Mouse (Mus musculus) hindbrain, postnatal 0 days (tissue): ENCODE results near the gene Trim67. TPM values are rescaled to one million over a fixed set of nuclear protein-coding genes. Genes with fewer than 3 reads are reported as not detected.

Experiments used
- ATAC-seq: fragments of 200-750 bp; cut with Nextera tagmentation; 2 replicates; pipeline ENCODE4 v1.8.0; 2017; ENCODE audit warnings: mild to moderate bottlenecking, moderate TSS enrichment, moderate library complexity
- DNase-seq: peaks from one replicate; pipeline ENCODE4 v3.0.0-alpha.2; 2015; ENCODE audit warnings: low spot score
- H3K27ac ChIP-seq: fragments of 300-500 bp; sonication (generic); 2 replicates; pipeline ENCODE4 v1.5.1; 2014; ENCODE audit warnings: mild to moderate bottlenecking
- H3K27me3 ChIP-seq: fragments of 300-500 bp; sonication (generic); 2 replicates; pipeline ENCODE4 v1.6.1; 2014; ENCODE audit warnings: low read length, mixed read lengths; ENCODE audit not compliant: insufficient read depth
- H3K36me3 ChIP-seq: fragments of 300-500 bp; sonication (generic); 2 replicates; pipeline ENCODE4 v1.6.1; 2014; ENCODE audit warnings: low read length, mixed read lengths; ENCODE audit not compliant: insufficient read depth
- H3K4me1 ChIP-seq: fragments of 300-500 bp; sonication (generic); 2 replicates; pipeline ENCODE4 v1.6.1; 2014; ENCODE audit warnings: antibody characterized with exemption, low read length, mixed read lengths; ENCODE audit not compliant: insufficient read depth
- H3K4me2 ChIP-seq: fragments of 300-500 bp; sonication (generic); 2 replicates; pipeline ENCODE4 v1.6.1; 2014; ENCODE audit warnings: low read depth, mild to moderate bottlenecking, low read length, moderate library complexity, mixed read lengths
- H3K4me3 ChIP-seq: fragments of 300-500 bp; sonication (generic); 2 replicates; pipeline ENCODE4 v1.5.1; 2014; ENCODE audit warnings: low read length
- H3K9ac ChIP-seq: fragments of 300-500 bp; sonication (generic); replicated peaks from 2 replicates; pipeline ENCODE4 v1.6.1; 2014; ENCODE audit warnings: mild to moderate bottlenecking, low read length, moderate library complexity, mixed read lengths
- H3K9me3 ChIP-seq: fragments of 300-500 bp; sonication (generic); 2 replicates; pipeline ENCODE4 v1.6.1; 2016; ENCODE audit warnings: low read length, mixed read lengths
- CTCF ChIP-seq: IDR thresholded peaks from 2 replicates; pipeline ENCODE4 v1.5.1; 2016; ENCODE audit warnings: antibody characterized with exemption, control low read depth, low read depth
- whole genome bisulfite sequencing: fragments of 180-500 bp; shearing (Covaris S2); extraction: QIAGEN DNeasy Blood & Tissue Kit; methylation state at CpG from one replicate; pipeline ENCODE4 v1.1.7; 2014; 5-methylcytosine and 5-hydroxymethylcytosine counted together
- polyA plus RNA-seq: library from polyadenylated mRNA; unstranded; fragments of >200 nt; fragmentation: Nextera tagmentation; extraction: Ambion mirVana; gene quantifications from 2 replicates; pipeline ENCODE4 v1.2.1, GENCODE M21; 2015
- total RNA-seq: library from RNA; depleted of rRNA; stranded (reverse); fragments of >200 nt; gene quantifications from 2 replicates; pipeline ENCODE4 v1.2.3, GENCODE M21; 2014

The Trim67 gene
- total and polyA plus RNA-seq, 2 experiments from 2014 or later, result 19.5 to 75.3 TPM

DNA sequence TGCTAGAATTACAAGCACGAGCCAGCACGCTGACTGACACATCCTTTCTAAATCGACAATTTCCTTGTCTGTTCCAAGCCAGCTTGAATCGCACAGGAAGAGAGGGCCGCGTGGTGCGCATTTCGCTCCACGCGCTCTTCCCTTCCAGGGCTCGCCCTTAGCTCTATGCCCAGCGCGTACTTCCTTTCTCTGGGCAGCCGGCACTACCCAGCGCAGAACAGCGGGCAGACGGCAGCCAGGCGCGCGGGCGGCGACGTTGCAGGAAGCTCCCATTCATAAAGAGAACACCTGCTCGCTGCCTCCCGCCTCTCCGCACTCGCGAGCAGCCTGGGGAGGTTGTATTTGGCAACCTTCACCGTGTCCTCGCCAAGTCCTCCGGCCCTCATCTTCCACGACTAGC is 706 bp upstream of the Trim67 start:
- Histone ChIP-seq H3K9me3 (no peaks in the 10 kb centered on the region), H3K9ac (peak overlapping the region; percentile 78), H3K4me3 (peak overlapping the region; percentile 61), H3K27me3 (no peaks in the 10 kb centered on the region), H3K36me3 (no peaks in the 10 kb centered on the region), H3K27ac (peak overlapping the region; percentile 96), H3K4me1 (peaks cover 13% of the 10 kb centered on the region), H3K4me2 (peak overlapping the region; percentile 83)
- ATAC-seq, result peak; percentile 30
- under 1% methylated on average over 32 of the region's 32 CpGs for WGBS
- peak; percentile 9; the same call in 1 of the 2 replicates for TF ChIP-seq CTCF
- DNase-seq, result peak; percentile 73

DNA sequence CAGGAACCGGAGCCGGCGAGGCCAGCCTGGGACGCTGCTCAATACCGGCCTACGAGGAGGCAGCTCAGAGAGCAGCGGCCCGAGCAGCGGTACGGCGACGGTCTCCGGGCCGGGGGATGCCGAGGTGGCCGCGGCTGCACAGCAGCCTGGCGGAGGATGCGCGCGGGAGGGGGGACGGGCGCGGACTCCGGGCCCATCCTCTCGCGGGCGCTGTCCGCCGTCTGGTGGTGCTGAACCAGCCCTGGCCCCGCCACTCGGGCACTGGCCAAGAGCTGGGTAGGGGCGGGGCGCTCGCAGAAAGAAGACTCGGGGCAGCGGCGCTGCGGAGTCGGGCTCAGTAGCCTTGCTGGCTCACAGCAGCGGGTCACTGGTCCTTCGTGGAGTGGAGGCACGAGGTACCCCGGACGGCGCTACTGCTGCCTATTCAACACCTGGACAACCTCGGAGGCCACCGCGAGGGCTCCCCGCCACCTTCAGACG is 320 bp downstream of the Trim67 start:
- Histone ChIP-seq H3K4me3 (peak overlapping the region; percentile 61), H3K4me1 (peaks cover 13% of the 10 kb centered on the region), H3K9me3 (no peaks in the 10 kb centered on the region), H3K4me2 (peak overlapping the region; percentile 83), H3K36me3 (no peaks in the 10 kb centered on the region), H3K9ac (peak overlapping the region; percentile 78), H3K27me3 (no peaks in the 10 kb centered on the region), H3K27ac (peak overlapping the region; percentile 96)
- DNase-seq, result peak; percentile 89
- peak; percentile 85 for ATAC-seq
- WGBS, result 1% methylated on average over 49 of the region's 51 CpGs
- TF ChIP-seq CTCF, result no peak

DNA sequence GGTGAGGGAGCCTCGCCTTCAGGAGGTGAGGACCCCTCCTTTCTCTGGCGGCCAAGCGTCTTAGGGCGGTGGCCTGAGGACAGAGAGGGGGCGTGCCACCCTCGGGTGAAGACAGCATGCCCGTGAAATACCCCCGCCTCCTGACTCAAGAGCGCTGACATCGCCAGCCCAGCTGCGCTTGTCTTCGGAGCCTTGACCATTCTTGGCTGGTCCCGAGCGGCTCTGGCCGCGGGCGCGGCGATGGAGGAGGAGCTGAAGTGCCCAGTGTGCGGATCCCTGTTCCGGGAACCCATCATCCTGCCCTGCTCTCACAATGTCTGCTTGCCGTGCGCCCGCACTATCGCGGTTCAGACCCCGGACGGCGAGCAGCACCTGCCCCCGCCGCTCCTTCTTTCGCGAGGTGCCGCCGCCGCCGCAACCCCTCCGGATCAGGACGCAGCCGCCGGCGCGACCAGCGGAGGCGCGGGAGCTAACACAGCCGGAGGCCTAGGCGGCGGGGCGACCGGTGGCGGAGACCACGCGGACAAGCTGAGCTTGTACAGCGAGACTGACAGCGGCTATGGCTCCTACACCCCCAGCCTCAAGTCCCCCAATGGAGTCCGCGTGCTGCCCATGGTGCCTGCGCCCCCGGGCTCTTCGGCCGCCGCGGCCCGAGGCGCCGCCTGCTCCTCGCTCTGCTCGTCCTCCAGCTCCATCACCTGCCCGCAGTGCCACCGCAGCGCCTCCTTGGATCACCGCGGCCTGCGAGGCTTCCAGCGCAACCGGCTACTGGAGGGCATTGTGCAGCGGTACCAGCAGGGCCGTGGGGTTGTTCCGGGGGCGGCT is 981 bp downstream of the Trim67 start:
- H3K36me3 ChIP-seq, result no peaks in the 10 kb centered on the region

GRCm38 (mm10) chr8:124794486-124794780 is 1.5 kb downstream of the Trim67 start:
- DNase-seq, result peak; percentile 86
- Histone ChIP-seq H3K27me3 (no peaks in the 10 kb centered on the region), H3K4me2 (peak overlapping the region; percentile 83), H3K36me3 (no peaks in the 10 kb centered on the region), H3K4me3 (peak overlapping the region; percentile 61), H3K9ac (peak overlapping the region; percentile 78), H3K27ac (peak overlapping the region; percentile 96), H3K9me3 (no peaks in the 10 kb centered on the region), H3K4me1 (peaks cover 13% of the 10 kb centered on the region)
- peak; percentile 65 for TF ChIP-seq CTCF
- under 1% methylated on average over 25 of the region's 25 CpGs for WGBS
- ATAC-seq, result peak; percentile 21; the same call in 1 of the 2 replicates

More for the DNA sequence above, 981 bp downstream of the Trim67 start:
- H3K4me1 ChIP-seq, result peaks cover 13% of the 10 kb centered on the region
- H3K9ac ChIP-seq, result peak overlapping the region; percentile 78
- no peaks in the 10 kb centered on the region for H3K9me3 ChIP-seq
- WGBS, result 1% methylated on average over 78 of the region's 81 CpGs
- TF ChIP-seq CTCF, result peak; percentile 28; the same call in 1 of the 2 replicates
- ATAC-seq (no peak; the same call in none of the 2 replicates), DNase-seq (peak; percentile 57)
- peak overlapping the region; percentile 83 for H3K4me2 ChIP-seq
- H3K27ac ChIP-seq, result peak overlapping the region; percentile 96
- H3K4me3 ChIP-seq, result peak overlapping the region; percentile 61
- no peaks in the 10 kb centered on the region for H3K27me3 ChIP-seq

- Histone ChIP-seq H3K27ac (no peak overlapping the region), H3K9ac (0 out of 2 replicates have a peak overlapping the region, but pooled peaks have one; percentile 78), H3K9me3 (no peaks in the 10 kb centered on the region), H3K4me1 (peaks cover 13% of the 10 kb centered on the region), H3K27me3 (no peaks in the 10 kb centered on the region), H3K4me3 (peak overlapping the region; percentile 61), H3K4me2 (peak overlapping the region; percentile 83), H3K36me3 (no peaks in the 10 kb centered on the region)
- DNase-seq (no peak), ATAC-seq (no peak)
- no peak for TF ChIP-seq CTCF
- 60% methylated on average over 8 of the region's 8 CpGs for WGBS
Measured at GRCm38 (mm10) chr8:124795781-124796488, 3.0 kb downstream of the Trim67 start.

GRCm38 (mm10) chr8:124800542-124800941 is 7.7 kb downstream of the Trim67 start:
- Histone ChIP-seq H3K9me3 (no peaks in the 10 kb centered on the region), H3K4me3 (no peak overlapping the region), H3K27me3 (no peaks in the 10 kb centered on the region), H3K27ac (no peak overlapping the region), H3K4me1 (peaks cover 4% of the 10 kb centered on the region), H3K9ac (no peak overlapping the region), H3K4me2 (no peak overlapping the region), H3K36me3 (no peaks in the 10 kb centered on the region)
- no peak for ATAC-seq
- WGBS, result 45% methylated on average over 11 of the region's 11 CpGs
- TF ChIP-seq CTCF, result no peak
- no peak for DNase-seq
